Mouse (Mus musculus): ENCODE data around the gene Cdk8. TPM values are rescaled to one million over a fixed set of nuclear protein-coding genes. Genes with fewer than 3 reads are reported as not detected.

Cdk8 gene
- polyA plus RNA-seq, 1 experiment from 2014 or later: 44.3 TPM

DNA sequence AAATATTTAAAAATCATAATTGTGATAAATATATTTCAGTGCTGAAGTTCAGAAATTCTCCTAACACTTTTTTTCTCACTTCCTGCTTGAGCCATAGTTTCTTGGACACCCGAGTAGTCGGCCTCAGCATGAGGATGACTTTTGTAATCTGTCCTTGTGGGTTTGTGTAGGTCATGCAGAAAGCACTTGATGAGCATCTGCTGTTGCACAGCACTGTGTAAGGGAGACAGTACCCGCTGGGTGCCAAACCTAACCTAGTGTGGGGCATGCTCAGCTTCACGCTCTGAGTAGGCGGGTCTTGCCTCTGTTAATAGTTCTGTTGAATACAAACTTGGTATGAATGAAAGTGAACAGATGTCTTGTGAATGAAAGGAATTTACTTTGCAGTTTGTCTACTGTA is 60.5 kb downstream of the Cdk8 start:
- TF ChIP-seq CTCF (IDR thresholded peaks at IDR 0.05): no peak
- DNase-seq (ENCODE audit: low read depth, low spot score) (no peak), ATAC-seq (no peak)
- in situ Hi-C loops (cut with MboI; ENCODE audit: low pct_unique_long_range_greater_than_20kb): no loop called here
- no peaks in the 10 kb centered on the region for H3K27me3 ChIP-seq
- ChIA-PET POLR2A (no interaction called here), CTCF (interaction anchor here (1.2 kb wide), 1 partner anchor 26 kb away, joined by 3 read pairs; no protein-coding TSS in a partner anchor)

DNA sequence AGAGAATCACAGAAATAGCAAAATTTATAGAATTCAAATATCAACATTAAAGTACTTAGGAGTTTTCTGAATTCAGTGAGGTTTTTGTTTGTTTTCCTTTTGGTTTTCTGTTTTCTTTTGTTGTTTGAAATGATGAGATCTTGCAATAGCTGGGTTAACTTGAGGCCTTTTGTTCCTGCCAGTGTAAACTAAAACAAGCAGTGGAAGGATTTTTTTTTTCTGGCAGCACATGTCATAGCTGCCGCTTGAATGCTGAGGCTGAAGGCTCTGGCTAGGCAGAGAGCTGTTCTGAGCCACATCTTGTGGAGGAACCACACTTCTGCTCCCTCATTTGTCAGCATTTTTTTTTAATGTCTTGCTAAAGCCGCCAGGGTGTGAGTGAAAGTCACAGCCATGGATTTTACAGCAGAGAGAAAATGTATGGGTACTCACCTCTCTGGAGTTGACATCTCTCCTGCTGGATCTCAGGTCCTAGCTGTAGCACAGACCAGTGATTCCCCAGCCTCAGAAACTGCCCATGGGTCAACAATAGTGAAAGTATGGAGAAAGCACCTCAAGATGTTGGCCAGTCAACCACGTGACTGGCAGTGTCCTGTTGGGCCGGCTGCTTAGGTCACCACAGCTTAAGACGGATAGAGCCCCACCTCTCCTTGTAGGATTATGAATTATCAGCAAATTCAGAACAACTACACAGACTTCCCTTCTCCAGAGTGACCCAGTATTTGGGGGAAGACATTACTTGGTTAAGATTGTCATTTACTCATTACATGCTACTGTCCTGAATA is 62.1 kb downstream of the Cdk8 start:
- H3K27me3 ChIP-seq: no peaks in the 10 kb centered on the region
- in situ Hi-C loops (cut with MboI; ENCODE audit: low pct_unique_long_range_greater_than_20kb): no loop called here
- ChIA-PET CTCF (interaction anchor here (1.0 kb wide), 1 partner anchor 12 kb away, joined by 3 read pairs; no protein-coding TSS in a partner anchor), POLR2A (no interaction called here)
- ATAC-seq (no peak), DNase-seq (ENCODE audit: low read depth, low spot score) (no peak)
- no peak for TF ChIP-seq CTCF (IDR thresholded peaks at IDR 0.05)

DNA sequence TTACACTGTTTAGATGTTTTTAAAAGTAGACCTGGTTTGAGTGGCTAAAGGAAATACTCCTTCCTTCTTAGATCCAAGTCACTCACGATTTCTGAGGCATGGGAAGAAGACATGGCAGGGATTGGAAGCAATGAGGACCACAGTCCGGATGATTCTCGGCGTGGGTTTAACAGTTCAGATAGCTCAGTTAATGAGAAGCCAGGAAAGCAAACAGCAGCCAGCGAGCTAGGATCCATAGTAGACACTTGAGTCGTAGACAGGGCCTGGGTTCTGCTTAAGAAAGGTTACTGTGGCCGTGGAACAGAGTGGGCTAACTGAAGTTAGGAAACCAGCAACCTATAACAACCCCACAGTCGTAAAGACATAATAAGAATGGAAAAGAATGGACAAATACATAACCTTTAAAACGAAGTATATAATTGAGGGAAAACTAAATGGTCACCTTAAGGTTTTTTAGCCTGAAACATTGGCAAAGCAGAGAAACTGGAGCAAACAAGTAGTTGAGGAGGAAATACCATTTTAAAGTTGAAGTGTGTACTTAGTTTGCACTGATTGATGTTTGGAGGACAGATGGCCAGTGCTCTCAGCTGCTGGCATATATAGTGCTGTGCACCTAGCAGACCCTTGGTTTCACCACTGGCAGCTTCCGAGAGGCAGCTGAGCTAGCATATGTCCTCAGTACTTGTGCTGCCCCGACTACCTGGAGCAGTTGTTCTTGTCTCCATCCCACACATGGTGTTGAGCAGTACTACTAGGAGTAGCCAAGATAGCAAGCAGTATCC is 63.1 kb downstream of the Cdk8 start:
- CTCF ChIA-PET: interaction anchor here (0.9 kb wide), 1 partner anchor 35 kb away, joined by 3 read pairs; no protein-coding TSS in a partner anchor
- no peak for TF ChIP-seq CTCF (IDR thresholded peaks at IDR 0.05)
- in situ Hi-C loops (cut with MboI; ENCODE audit: low pct_unique_long_range_greater_than_20kb): no loop called here
- POLR2A ChIA-PET: interaction anchor here (0.6 kb wide), 1 partner anchor 49 kb away, joined by 5 read pairs; no protein-coding TSS in a partner anchor
- no peak for DNase-seq (ENCODE audit: low read depth, low spot score)
- ATAC-seq: no peak
- H3K27me3 ChIP-seq: no peaks in the 10 kb centered on the region

DNA sequence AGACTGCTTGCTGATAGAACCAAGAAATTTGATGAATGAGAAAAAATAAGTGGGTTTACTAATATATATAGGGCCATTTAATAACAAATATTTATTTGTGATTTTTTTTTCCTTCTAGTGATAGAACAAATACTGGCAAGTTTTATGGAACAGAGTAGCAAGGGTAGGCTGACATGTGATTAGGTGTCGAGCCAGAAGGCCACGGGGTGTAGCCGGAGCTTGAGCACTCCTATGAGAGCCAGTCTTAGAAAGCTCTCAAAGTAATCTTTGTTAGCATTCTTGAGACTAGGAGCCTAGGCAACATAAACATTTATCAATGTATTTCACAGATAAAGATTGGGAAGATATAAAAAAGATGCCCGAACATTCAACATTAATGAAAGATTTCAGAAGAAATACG is 63.8 kb downstream of the Cdk8 start:
- ChIA-PET CTCF (interaction anchor here (0.9 kb wide), 1 partner anchor 34 kb away, joined by 3 read pairs; no protein-coding TSS in a partner anchor), POLR2A (interaction anchor here (0.6 kb wide), 1 partner anchor 49 kb away, joined by 5 read pairs; no protein-coding TSS in a partner anchor)
- in situ Hi-C loops (cut with MboI; ENCODE audit: low pct_unique_long_range_greater_than_20kb): no loop called here
- no peaks in the 10 kb centered on the region for H3K27me3 ChIP-seq
- DNase-seq (ENCODE audit: low read depth, low spot score) (no peak), ATAC-seq (no peak)
- no peak for TF ChIP-seq CTCF (IDR thresholded peaks at IDR 0.05)

DNA sequence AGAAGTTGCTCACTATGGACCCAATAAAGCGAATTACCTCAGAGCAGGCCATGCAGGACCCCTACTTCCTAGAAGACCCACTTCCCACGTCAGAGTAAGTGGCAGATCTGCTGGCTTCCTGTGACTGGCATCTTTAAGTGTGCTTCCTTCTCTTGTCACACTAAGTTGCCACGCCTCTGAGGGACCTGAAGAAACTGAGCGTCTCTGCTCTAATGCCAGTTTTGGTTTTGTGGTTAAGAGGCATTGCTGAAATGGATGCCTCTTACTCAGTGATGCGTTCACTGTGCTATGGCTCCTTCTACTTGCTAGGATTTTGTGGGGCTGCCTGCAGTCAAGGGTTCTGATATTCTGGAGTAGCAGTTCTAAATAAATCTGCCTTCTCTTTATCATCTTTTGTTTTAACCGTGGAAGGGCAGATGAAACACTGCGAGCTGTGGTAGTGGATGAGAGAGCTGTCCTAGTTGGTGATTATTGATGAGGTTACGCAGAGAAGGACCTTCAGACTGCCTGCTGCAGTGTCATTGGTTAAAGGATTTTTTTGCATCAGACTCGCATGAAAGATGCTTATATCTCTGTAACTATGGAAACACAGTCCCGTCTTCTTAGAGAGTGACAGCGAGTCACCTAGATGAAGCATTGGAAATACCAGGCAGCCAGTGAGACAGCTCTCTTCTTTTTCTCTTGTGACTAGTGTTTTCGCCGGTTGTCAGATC is 67.9 kb downstream of the Cdk8 start:
- CTCF ChIA-PET: interaction anchor here (1.1 to 1.6 kb wide), 2 partner anchors 28 to 77 kb away, joined by 3 to 4 read pairs; partner anchors contain the start of gene Rnf6
- H3K27me3 ChIP-seq: no peaks in the 10 kb centered on the region
- TF ChIP-seq CTCF (IDR thresholded peaks at IDR 0.05): no peak
- ATAC-seq (peak; percentile 73), DNase-seq (ENCODE audit: low read depth, low spot score) (peak; percentile 17)
- POLR2A ChIA-PET: no interaction called here
- in situ Hi-C loops (cut with MboI; ENCODE audit: low pct_unique_long_range_greater_than_20kb): no loop called here

DNA sequence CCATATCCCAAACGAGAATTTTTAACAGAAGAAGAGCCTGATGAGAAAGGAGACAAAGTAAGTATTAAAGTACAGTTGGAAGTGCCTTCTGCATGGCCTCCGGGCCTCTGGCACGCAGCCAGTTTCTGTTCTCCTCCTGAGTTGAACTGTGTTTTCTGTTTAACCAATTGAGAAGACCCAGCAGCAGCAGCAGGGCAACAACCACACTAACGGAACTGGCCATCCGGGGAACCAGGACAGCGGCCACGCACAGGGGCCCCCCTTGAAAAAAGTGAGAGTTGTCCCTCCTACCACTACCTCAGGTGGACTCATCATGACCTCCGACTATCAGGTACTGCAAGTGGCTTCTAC is 68.5 kb downstream of the Cdk8 start:
- in situ Hi-C loops (cut with MboI; ENCODE audit: low pct_unique_long_range_greater_than_20kb): no loop called here
- ChIA-PET CTCF (interaction anchor here (1.6 kb wide), 1 partner anchor 78 kb away, joined by 4 read pairs; the partner anchor contains the start of gene Rnf6), POLR2A (no interaction called here)
- no peak for TF ChIP-seq CTCF (IDR thresholded peaks at IDR 0.05)
- DNase-seq (ENCODE audit: low read depth, low spot score) (peak; percentile 22), ATAC-seq (no peak)
- H3K27me3 ChIP-seq: no peaks in the 10 kb centered on the region

DNA sequence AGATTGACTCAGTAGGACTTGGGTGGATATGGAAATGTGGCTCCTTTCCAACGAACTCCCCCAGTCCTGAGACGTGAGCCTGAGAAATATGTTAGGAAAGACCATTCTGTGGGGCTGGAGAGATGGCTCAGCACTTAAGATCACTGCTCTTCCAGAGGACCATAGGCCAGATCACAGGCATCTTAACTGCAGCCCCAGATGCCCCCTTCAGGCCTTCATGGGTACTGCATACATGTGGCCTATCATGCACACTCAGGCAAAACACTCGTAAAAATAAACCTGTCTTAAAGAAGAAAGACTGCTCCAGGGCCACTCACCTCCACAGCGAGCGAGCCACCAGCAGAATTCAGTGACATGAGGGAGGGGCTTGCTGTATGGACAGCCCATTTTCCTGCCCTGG is 72.4 kb downstream of the Cdk8 start:
- TF ChIP-seq CTCF (IDR thresholded peaks at IDR 0.05): peak; percentile 95
- DNase-seq (ENCODE audit: low read depth, low spot score): no peak
- ATAC-seq: peak; percentile 84
- ChIA-PET POLR2A (interaction anchor here (0.9 kb wide), 1 partner anchor 66 kb away, joined by 3 read pairs; no protein-coding TSS in a partner anchor), CTCF (interaction anchor here (0.7 to 1.6 kb wide), 13 partner anchors 8 to 115 kb away, joined by 3 to 7 read pairs (median 4); no protein-coding TSS in a partner anchor)
- no peaks in the 10 kb centered on the region for H3K27me3 ChIP-seq
- in situ Hi-C loops (cut with MboI; ENCODE audit: low pct_unique_long_range_greater_than_20kb): loop anchor here (5.0 kb wide), 1 partner anchor 111 kb away; no protein-coding TSS in a partner anchor

DNA sequence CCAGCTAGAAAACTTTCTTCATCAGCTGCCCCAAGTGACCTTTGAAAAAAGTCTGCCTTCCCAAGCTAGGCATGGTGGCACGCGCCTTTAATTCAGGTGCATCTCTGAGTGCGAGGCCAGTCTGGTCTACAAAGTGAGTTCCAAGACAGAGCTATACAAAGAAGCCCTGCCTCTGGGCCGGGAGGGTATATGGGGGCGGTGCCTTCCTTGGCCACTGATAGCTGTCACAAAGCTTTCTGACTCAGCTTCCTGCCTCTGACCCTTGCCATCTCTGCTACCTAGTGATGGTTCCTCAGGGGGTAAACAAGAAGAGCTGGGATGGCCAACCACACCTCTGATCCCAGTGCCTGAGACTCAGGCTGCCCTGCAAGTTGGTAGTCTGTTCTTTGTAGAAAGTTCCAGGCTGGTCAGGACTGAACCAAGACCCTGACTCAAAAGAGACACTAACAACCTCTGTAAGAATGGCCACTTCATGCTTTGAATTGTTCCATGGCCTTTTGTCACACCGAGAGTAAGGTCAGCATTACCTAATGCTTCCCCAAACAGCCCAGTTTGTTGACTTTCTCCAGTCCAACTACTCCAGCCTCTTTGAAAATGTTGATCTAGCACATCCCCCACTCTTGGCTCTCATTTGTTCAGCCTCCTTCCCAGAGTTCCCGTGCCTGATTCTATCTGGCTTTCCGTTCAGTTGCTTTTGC is 76.2 kb downstream of the Cdk8 start:
- POLR2A ChIA-PET: no interaction called here
- no peaks in the 10 kb centered on the region for H3K27me3 ChIP-seq

DNA sequence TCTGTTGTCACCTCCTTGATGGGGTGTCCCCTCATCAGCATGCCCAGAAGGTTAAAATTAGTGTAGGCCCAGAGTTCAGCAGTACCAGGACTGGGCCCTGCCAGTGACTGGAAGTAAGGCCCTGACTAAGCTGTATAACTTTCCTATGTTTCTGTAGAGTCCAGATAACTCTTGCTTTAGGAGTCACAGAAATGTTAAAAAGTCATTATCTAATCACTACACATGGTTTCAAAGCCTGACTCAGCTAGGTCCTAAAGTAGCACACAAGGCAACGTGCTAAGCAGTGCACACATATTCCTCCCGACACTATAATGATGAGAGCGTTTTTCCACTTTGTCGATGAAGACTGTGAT is 76.7 kb downstream of the Cdk8 start:
- H3K27me3 ChIP-seq: no peaks in the 10 kb centered on the region
- TF ChIP-seq CTCF (IDR thresholded peaks at IDR 0.05): no peak
- no peak for DNase-seq (ENCODE audit: low read depth, low spot score)
- in situ Hi-C loops (cut with MboI; ENCODE audit: low pct_unique_long_range_greater_than_20kb): no loop called here
- ChIA-PET CTCF (interaction anchor here (1.2 to 1.7 kb wide), 3 partner anchors 9 to 18 kb away, joined by 3 to 7 read pairs (median 4); no protein-coding TSS in a partner anchor), POLR2A (no interaction called here)
- no peak for ATAC-seq

More for the DNA sequence above, 76.2 kb downstream of the Cdk8 start:
- ATAC-seq (no peak), DNase-seq (ENCODE audit: low read depth, low spot score) (no peak)
- CTCF ChIA-PET: interaction anchor here (1.7 kb wide), 1 partner anchor 10 kb away, joined by 4 read pairs; no protein-coding TSS in a partner anchor
- no peak for TF ChIP-seq CTCF (IDR thresholded peaks at IDR 0.05)
- in situ Hi-C loops (cut with MboI; ENCODE audit: low pct_unique_long_range_greater_than_20kb): no loop called here
